Mouse (Mus musculus) embryo, embryonic 11 days (tissue): Measurements from ENCODE around the gene Sorcs2.
"Not testable (repeated sequence)": the region's sequence is repeated elsewhere in the genome, so short reads cannot be mapped to it uniquely, and the experiment has no call there.

Experiments used
- DNase-seq: peaks from one replicate; pipeline ENCODE4 v3.0.0-alpha.2; 2015

Sorcs2 gene

GRCm38 (mm10) chr5:36397837-36398282 lies at the start of gene Sorcs2:
TSS of gene Sorcs2 (minus strand) at chr5:36398139.
- peak; percentile 93 for DNase-seq

DNA sequence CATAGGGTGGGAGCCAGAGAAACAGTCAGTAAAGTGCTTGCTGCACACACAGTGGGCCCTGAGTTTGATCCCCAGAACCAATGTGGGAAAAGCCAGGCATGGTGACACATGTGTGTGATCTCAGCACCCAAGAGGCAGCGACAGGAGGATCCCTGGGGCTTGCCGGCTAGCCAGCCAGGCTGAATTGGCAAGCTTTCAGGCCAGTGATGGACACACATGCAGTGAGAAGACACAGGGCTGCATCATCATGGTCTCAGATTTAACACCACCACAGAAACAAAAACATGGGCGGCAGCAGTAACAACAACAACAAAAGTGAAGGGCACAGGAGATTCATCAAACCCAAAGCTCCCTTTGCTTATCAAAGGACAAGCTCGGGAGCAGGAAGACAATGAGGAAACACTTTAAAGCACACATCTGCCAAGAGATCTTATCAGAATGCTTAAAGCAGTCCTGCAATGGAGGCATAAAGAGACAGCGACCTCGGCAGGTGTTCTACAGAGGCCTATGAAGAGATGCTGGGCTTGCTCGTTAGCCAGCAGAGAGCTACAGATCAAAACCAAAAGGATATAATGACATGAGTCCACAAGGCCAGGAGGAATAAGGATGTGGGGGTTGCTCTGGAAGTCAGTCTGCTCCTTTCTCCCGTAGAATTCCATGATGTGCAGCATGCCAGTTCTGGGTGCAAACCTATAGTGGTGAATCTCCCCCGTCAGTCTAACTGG lies 48.4 kb upstream of the Sorcs2 start:
- no peak for DNase-seq

- DNase-seq: no peak
Observed at GRCm38 (mm10) chr5:36445028-36445427, 47.1 kb upstream of the Sorcs2 start.

- no peak for DNase-seq
Observed at GRCm38 (mm10) chr5:36444611-36445010, 46.7 kb upstream of the Sorcs2 start.

DNA sequence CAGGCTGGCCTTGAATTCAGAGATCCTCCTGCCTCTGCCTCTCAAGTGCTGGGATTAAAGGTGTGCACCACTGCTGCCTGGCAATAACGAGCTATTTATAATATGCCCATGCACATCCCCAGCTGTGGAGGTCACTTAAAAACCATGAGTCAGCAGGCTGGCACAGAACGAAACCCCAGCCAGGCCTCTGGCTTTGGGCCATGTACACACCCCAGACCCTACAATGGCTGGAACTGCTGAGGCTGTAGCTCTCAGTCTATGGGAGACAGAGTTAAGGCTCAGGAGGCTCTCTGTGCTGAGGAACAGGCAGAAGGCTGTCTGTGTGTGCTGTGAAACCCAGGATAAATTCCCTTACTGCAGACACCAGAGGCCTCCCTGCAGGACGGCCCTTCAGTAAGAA lies 42.8 kb upstream of the Sorcs2 start:
- DNase-seq: no peak

DNA sequence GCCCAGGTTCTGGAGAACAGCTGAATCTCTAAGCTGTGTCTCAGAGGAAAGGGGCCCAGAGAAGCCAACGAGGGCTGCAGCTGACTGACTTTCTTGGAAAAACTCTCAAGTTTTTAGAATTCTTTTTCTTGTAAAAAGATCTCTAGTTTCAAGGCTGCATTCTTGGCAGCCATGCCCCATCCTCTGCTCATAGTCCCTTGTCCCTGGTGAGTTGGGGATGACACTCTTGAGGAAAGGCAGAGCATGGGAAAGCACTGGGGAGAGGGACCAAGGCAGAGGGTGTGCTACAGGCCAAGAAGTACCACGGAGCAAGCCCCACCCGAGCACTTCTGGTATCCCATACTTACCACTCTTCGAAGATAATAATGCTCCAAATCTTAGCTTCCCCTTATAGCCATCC lies 38.9 kb upstream of the Sorcs2 start:
- DNase-seq: no peak

DNA sequence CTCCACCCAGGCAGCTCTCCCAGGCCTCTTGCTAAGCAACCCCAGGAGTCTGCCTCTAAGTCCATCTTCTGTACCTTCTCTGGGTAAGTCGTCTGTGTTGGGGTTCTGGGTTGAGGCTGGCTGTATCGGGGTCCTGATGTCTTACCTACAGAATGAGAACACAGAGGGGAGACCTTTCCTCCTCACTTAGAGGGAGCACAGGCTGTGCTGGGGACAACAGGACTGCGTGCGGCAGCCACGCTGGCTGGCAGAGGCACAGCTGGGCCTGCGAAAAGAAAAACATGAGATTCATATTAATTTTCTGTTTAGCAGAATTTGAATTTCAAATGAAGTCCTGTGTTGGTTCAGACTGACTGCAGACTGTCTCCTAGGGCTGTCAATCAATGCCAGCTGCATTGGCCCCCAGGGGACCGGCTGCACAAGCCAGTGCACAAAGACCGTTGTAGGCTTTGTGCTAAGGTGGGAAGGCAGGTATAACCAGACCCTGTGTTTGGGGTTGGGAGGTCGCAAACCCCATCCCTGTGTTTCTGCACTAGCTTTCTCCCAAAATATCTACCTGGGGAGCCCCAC lies 36.5 kb upstream of the Sorcs2 start:
- no peak for DNase-seq

DNA sequence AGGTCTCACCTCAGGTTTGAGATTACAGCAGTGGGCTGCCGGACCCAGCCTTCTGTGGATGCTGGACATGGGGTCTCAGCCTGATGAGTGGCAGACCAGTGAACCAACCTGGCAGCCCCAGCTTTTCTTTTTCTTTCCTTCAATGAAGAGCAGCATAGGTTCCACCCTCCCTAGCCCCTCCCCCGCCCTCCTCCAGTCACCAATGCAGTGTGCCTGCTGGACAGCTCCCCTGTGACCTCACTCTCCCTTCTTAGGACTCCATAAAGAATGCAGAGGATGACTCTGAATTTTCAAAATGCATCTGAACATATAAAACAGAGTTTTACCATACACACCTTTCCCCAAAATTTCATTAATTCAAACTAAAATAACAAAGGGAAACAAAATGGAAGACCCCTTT lies 33.8 kb upstream of the Sorcs2 start:
- peak; percentile 49 for DNase-seq

DNA sequence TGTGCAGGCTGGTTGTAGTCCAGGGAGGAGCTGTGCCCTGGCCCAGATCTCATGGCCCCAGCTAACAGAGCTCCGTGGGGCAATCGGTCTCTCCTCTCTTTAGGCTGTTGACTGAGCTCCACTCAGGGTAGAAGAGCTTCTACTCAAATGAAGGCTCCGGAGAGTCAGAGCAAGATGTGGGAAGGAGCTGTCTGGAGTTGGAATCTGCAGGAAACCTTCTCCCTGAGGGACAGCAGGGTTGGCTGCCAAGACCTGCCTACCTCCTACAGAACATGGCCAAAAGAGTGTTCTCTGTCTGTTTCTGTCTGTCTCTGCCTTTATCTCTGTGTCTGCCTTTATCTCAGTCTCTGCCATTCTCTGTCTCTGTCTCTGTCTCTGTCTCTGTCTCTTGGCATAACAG lies 31.6 kb upstream of the Sorcs2 start:
- no peak for DNase-seq

DNA sequence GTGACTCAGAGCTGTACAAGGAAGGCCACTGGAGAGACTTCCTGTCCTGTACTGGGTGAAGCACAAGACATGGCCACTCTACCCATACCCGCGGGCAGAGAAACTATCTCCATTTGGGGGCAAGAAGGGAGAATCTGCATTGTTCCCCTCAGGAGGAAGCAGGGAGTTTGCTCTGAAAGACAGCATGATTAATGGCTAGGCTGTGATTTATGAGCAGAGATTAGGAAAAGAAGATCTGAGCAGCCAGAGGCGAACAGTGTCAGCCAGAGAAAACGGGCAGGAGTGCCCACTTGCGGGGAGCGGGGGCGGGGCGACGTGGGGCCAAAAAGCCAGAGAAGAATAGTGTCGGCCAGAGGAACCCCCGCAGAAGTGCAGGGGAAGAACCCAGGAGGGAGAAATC lies 29.9 kb upstream of the Sorcs2 start:
- DNase-seq: peak; percentile 29

DNA sequence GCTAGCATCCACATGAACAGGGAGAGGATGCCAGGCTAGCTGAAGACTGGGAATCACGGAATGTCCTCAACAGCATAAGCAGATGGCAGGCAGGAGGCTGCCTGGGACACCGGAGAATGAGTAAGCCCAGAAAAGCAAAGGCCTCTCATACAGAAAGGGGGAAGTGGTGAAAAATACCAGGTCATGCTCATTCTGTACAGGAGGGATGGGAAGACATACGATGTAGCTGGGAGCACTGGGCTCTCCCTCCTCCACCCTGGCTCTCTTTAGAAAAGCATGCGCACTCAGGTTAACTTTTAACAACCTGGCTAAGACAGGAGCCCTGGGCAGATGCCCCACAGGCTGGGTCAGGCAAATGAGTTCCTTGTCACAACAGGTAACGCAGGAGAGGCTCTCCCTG lies 28.5 kb upstream of the Sorcs2 start:
- no peak for DNase-seq

DNA sequence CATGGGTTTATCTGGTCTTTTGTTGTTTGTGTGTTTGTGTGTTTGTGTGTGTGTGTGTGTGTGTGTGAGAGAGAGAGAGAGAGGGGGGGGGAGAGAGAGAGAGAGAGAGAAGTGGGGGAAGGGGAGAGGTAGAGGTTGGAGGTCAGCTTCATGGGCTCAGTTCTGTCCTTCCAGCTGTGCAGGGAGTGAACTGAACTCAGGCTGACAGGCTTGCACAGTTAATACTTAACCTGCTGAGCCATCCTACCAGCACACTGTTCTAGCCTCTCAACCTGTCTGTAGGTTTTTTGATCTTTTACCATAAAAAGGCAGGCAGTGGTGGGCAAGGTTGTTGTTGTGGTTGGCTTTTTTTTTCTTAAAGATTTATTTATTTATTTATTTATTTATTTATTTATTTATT lies 26.7 kb upstream of the Sorcs2 start:
- no peak for DNase-seq

- no peak for DNase-seq
Observed at GRCm38 (mm10) chr5:36422689-36423088, 24.8 kb upstream of the Sorcs2 start.

- DNase-seq: no peak
Observed at GRCm38 (mm10) chr5:36419861-36420260, 21.9 kb upstream of the Sorcs2 start.

GRCm38 (mm10) chr5:36414712-36415331 lies 16.9 kb upstream of the Sorcs2 start:
- no peak for DNase-seq

- peak; percentile 77 for DNase-seq
Observed at GRCm38 (mm10) chr5:36398463-36399364, 775 bp upstream of the Sorcs2 start.

DNA sequence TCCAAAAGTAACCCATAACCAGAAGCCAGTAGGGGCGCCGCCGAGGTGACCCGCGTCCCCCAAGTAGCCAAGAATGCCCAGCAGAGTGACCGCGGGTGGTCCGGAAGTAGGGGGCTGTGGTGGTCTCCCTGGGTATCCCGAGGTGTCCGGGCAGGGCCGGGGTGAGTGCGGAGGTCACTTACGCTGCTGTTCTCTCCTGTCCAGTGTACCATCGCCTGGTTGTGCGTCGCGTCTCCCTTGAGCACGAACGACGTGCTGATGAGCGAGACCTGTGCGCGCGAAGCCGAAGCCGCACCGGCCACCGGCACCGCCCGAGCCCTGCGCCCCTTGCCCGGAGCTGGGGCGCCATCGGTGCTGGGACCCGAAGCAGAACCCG lies 567 bp downstream of the Sorcs2 start:
- DNase-seq: peak; percentile 63

DNA sequence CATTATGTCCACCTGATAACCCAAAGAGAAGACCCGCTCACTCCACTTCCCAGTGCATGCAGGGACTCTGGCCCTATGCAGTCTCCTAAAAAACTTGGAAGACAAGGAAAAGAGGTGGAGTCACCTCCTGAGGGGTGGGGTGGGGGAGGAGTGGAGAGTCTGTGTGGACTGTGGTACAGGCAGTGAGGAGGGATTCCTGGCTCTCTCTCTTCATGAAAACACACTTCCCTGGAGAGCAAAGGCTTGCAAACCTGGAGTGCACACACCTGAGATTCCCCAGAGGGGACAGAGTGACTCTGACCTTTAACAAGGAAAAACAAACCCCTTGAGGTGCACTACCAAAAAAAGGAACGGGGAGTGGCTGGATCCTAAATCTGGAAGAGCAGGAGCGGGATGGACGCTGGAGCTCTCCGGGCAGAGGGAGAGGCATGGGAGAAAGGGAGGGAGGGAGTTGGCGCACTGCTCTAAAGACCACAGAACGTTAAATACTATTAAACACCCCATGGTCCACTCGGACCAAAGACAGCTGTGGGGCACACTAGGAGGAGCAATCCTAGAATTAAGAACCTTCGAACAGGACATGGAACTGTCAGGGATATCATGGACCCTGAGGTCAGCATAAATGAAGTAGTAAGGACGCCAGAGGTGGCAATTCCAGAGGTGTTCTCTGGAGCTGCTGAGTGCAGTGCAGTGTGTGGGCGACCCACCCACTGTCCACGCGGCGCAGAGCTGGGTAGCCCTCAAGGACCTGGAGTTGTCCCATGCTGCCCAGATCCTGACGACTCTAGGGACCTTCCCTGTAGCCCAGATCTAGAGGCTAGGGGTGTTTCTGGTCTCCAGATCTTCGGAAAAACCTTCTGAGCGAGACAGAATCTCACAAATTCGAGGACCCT lies 1.2 kb downstream of the Sorcs2 start:
- no peak for DNase-seq

GRCm38 (mm10) chr5:36396011-36396410 lies 1.9 kb downstream of the Sorcs2 start:
- DNase-seq: peak; percentile 79

DNA sequence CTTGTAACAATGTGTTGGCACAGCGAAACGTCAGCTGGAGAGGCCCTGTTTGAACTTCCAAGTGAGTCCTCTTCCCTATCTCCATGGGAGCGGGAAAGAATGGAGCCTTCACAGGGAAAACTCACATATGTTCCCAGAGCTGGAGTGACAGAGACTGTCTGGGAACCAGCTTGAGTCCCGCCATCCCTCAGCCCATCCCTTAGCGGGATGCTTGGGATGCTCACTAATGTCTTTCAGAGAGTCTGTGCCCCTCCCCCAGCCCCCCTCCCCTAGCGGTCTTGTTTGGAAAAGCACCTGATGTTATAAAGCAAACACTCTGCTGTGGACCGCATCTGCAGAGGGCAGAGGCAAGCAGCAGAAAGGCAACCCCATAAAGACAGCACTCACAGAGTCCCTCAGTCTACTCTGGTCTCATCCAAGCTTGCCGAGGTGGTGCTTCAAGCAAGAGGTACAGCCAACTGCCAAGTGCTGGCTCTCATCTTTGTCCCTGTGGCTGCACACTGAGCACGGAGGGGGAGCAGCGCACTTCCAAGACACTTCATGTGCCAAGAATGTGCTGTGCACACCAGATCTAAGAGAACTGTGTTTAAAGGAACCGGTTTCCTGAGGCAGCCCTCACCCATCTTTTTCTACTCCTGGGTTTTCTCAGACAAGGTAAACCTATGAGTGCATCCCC lies 3.0 kb downstream of the Sorcs2 start:
- peak; percentile 34 for DNase-seq

GRCm38 (mm10) chr5:36391751-36392150 lies 6.2 kb downstream of the Sorcs2 start:
- no peak for DNase-seq

DNA sequence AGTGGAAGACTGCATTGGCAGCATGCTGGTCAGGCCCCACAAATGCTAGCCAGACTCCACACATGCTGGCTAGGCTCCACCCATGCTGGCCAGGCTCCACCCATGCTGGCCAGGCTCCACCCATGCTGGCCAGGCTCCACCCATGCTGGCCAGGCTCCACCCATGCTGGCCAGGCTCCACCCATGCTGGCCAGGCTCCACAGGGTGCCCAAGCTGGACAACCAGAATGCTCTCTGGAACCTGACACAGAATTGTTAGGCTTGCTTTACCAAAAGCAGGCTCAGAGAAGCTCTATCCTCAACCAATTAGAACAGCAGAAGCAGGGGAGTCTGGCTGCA lies 7.4 kb downstream of the Sorcs2 start:
- DNase-seq: not testable (repeated sequence)
